Mouse (Mus musculus): Measurements from ENCODE around the gene Otop3.
"Not testable (repeated sequence)": the region's sequence is repeated elsewhere in the genome, so short reads cannot be mapped to it uniquely, and the experiment has no call there.

The Otop3 gene

DNA sequence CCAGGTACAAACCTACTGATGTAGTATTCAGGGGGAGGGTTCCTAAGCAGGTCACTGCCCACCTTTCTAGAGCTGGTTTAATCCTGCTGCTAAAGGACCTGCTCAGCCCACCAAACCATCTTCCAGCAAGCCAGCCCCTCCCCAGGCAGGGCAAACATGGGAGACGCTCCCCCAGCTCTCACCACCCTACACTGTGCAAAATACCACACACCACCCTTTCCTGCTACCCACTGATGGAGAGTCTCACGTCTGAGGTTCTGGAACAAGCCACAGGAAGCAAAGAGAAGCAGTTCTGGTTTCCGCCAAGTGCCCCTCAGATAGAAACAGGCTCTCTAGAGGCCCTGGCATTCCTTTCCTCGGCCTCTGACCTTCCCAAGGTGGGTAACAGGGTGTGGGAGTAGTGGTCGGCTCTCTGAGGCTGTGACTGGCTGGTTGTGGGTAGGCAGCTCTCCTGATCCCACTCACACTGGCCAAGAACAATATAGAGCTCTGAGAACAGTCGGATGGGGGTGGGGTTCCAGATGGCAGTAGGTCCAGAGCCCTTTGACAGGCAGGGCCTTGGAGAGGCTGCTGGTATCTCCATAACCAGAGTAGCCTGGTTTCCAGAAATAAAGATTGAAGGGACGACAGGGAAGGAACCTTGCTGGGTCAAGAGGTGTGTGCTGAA is 31.6 kb downstream of the Otop3 start:
- no peak for DNase-seq (ENCODE audit: low read depth, low spot score)

DNA sequence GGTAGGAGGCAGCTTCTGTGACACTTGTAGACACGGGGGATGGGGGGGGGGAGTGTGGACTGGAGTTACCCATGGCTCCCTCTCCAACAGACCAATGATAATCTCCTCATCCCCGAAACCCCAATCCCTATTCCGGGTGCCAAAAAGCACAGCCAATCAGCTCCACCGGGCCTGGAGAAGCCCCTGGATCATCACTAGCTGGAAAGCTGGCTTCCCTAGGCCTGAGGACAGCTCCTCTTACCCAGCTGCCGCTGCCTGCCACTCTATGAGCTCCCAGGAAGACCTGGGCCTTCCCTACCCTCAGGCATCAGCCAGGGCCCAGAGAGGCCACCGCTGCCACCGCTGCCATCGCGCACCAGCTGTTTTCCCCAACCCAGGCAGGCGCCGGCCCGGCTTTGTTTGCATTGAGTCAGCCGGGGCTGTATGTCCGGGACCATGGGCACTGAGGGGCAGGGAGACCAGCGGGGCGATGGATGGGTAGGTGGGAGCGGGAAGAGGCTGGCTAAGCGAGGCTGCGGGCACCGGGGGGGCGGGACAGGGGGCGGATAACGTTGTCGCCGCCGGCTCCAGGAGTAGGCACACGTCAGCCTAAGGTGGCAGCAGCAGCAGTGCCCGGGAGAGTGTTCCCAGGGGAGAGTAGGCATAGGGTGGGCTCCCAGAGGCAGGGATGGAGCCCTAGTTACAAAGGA is 32.3 kb downstream of the Otop3 start:
- DNase-seq (ENCODE audit: low read depth, low spot score): peak; percentile 95

DNA sequence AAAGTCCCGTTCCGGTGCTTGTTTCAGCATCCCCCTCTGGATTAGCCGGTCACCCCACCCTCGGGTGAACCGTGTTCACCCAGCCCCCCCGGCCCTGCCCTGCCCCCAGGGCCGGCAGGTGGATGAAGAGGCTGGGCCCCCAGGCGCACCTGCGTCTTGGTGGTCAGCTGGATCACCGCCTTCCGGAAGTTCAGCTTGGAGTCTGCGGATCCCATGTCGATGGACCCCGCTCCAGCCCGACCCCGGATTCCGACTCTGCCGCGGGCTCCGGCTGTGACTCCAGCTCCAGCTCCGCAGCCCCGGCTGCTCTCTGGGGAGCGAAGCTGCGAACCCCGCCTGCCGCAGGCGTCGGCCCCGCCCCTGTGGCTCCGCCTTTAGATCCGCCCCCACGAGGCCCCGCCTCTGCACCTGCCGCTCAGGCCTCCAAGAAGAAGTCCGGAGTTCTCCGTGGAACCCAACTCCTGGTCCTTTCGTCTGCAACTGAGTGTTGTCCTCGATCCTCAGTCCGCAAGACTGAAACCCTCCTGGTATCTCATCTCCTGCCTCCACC is 32.9 kb downstream of the Otop3 start, which contains the start of gene Hid1:
Gene Hid1 (minus strand): TSS at position 362 of the 550 bp plus-strand sequence.
- peak; percentile 95 for DNase-seq (ENCODE audit: low read depth, low spot score)

DNA sequence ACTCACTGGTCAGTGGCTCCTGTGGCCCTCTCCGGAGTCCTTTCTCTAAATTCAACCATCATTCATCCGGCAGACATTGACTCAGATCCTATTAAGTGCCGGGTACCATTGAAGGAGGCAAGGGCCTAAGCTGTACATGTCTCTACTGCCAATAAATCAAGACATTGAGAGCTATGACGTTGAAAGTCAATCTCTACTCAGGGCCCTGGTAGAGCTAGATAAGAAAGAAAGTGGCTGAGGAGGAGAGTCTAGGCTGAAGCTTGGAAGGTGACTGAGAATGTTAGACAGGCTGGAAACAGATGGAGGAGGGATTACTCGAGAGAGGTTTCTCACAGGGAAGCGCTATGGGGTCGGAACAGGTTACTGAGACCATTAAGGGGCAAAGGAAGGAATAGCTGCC is 35.8 kb downstream of the Otop3 start:
- no peak for DNase-seq (ENCODE audit: low read depth, low spot score)

DNA sequence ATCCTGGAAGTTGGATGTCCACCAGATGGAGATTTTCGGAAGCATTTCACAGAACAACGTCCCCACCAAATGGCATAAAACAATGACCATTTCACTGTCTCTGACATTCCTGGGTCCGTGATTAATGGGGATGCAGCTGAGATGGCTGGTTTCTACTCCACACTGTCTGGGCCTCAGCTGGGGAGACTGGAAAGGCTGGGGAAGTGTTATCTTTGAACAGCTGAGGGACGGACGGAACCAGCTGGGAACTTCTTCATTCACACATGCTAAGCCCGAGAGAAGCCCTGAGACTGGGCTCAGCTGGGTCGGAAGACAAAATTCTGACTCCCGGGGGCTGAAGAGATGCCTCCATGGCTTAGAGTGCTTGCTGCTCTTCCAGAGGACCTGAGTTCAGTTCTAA is 36.8 kb downstream of the Otop3 start:
- DNase-seq (ENCODE audit: low read depth, low spot score): no peak

DNA sequence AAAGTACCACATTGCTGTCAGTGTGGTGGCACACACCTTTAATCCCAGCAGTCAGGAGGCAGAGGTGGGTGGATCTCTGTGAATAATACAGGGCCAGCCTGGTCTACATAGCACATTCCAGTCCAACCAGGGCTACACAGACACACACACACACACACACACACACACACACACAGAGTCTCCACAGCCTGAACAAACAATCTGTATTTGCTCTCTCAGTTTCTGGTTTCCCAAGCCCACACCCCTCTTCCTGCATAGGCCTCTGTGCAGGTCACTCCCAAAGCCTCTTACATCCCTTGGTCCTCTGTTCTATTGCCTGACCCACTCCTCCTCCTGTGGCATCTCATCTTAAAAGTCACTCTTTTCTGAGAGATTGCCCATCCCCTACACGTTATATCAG is 37.5 kb downstream of the Otop3 start:
- no peak for DNase-seq (ENCODE audit: low read depth, low spot score)

DNA sequence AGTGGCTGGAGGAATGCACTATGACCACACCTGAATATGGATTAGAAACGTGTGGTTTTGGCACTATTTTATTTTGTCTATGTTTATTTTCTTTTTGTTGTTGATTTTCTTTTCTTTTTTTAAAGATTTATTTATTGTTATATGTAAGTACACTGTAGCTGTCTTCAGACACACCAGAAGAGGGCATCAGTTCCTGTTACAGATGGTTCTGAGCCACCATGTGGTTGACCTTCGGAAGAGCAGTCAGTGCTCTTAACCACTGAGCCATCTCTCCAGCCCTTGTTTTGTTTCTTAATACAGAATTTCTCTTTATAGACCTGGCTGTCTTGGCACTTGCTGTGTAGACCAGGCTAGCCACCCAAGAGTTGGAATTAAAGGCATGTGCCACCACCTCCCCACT is 38.2 kb downstream of the Otop3 start:
- DNase-seq (ENCODE audit: low read depth, low spot score): no peak

DNA sequence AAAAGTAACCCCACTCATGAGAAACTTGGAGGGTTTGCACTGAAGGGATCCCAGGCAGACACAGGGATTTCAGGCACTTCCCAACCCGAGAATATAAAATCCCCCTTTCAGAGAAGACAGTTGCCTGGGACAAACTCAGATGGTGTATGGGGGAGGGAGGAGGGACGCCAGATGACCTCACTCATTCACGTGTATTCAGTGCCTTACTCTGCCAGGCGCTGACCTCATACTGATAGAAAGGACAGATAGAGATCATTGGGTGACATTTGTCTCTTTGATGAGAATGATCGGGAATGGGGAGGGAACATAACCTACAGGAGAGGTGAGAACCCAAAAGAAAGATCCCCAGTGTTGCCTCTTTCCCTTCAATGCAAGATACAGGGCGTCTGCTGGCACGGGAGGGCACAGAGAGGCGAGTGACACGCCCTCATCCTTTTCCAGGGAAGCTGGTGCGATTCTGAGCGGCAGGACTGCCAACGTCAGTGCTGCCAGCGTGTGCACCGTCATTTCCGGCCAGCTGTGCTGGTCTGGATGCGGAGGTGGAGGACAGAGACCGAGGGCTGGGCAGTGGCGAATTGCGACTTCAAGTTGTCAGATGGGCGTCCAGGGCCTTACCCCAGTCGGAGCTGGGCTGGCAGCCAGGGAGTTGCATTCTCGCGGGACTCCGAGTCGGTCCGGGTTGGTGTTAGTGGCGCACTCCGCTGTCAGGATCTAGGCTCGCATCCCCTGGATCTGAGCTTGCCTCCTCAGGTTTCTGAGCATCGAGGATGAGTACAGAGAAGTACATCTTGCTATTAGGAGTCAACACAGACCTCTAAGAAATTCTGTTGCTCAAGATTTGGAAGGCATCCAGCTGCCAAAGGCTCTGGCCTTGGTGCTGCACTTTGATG is 39.5 kb downstream of the Otop3 start:
- DNase-seq (ENCODE audit: low read depth, low spot score): peak; percentile 95

DNA sequence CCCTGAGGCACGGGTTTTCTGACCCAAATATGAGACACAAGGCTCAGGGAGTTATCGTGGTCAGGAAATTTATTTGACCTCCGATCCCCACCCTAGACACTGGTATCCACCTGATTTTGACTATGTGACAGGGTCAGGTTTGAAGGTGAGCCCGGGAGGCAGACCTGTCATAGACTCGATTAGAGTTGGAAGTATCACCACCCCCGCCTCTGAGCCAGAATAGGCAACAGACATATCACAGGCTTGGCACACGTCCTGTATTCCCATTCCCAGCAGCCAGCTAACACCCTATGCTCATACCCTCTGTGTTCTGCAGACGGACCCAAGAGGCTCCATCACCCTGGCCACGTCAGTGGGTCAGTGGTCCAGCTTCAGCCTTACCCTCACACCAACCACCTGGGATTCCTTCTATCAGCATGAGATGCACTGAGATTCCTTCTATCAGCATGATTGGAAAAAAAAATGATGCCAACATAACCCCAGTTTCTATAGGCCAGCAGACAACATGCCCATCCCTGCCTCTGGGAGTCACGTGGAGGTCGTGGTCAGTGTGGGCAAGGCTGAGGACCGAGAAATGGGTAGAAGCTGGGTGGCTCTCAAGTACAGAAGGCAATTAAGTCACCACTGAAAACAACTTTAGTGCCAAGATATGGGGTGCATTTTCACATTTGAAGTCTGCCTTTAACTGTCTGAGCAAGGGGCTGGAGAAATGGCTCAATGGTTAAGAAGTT is 40.3 kb downstream of the Otop3 start:
- DNase-seq (ENCODE audit: low read depth, low spot score): peak; percentile 79

DNA sequence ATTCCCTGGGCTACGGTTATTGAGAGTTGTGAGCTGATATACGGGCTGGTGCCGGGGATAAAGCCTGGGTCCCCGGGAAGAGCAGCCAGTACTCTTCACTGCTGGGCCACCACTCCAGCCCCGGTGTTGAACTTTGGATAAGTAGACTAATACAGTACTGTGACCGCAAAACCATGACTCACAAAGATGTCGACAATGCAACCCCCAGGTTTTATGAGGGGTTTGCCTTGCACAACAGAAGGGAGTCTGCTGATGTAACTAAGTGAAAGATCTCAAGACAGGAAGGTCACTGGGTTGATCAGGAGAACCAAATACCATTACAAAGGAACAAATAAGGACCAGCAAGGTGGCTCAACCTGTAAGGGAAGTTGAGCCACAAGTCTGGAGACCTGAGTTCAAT is 42.2 kb downstream of the Otop3 start:
- no peak for DNase-seq (ENCODE audit: low read depth, low spot score)

DNA sequence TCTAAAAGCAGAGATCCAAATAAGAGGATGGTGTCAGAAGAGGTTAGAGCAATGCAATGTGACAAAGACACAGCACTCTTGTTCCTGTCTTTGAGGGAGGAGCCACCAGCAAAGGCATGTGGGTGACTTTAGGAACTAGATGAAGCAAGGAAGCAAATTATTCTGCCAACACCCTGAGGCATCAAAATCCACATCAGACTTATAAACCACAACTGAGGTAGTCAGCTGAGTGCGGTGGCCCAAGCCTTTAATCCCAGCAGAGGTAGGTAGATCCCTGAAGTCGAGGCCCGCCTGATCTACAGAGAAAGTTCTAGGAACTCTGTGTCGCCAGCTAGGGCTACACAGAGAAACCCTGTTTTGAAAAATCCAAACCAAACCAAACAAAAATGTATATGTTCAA is 42.7 kb downstream of the Otop3 start:
- no peak for DNase-seq (ENCODE audit: low read depth, low spot score)

DNA sequence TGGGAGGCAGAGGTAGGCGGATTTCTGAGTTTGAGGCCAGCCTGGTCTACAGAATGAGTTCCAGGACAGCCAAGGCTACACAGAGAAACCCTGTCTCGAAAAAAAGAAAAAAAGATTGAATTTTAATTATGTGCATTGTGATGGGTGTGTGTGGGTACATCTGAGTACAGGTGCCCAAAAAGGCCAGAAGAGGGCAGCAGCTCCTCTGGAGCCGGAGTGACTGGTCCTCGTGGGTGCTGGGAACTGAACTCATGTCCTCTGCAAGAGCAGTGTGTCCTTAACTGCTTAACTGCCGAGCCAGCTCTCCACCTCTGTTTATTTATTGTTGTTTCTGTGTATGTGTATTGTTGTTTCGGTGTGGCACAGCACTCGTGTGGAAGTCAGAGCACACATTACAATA is 43.3 kb downstream of the Otop3 start:
- no peak for DNase-seq (ENCODE audit: low read depth, low spot score)

DNA sequence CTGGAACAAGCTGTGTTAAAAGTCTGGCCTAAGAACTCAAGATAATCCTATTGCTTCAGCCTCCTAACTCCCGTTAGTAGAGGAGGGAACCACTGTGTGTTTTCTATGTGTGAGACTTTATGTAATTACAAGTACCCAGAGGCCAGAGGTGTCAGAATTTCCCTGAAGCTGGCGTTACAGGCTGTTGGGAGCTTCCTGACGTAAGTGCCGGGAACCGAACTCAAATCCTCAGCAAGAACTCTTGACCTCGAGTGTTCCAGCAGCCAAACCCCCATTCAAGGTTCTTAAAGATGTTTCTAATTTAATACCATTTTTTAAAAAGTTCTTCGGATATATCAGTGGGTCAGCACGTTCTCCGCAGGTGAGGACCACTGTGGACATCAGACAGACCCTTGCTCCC is 46.7 kb downstream of the Otop3 start:
- DNase-seq (ENCODE audit: low read depth, low spot score): no peak

DNA sequence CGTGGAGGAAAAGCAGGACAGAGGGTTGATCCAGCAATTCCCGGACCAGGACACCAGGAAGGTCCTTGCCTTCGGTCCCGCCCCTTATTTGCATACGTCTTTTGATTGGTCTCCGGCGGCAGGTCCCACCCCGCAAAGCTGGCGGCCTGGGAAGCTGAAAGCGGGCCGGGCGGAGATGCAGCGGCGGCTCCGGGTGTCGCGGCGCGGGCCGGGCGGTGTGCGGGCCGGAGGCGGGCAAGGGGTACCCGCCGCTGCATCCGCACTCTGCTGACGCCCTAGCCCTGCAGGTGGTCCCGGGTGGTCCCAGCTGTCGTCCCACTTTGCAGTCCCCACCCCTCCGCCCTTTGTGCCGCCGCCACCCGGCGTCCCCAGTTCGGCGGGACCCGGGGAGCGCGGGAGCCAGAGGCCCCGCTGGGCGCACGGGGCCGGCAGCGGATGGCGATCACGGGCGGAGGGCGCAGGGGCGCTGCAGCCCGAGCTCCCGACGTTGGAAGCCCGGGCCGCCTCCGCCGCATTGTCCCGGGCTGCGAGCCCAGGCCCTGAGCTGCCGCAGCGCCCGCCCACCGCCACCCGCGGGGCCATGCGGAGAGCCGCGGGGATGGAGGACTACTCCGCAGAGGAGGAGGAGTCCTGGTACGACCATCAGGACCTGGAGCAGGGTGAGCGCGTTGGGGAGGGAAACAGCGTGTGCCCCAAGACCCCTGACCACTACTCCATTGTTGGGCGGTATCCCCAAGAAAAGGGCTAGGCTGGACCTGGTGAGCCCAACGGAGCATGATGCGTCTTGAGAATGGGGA is 47.4 kb downstream of the Otop3 start, which contains the start of gene Cdr2l:
Gene Cdr2l (plus strand): TSS at position 174 of the 797 bp plus-strand sequence.
- peak; percentile 97 for DNase-seq (ENCODE audit: low read depth, low spot score)

DNA sequence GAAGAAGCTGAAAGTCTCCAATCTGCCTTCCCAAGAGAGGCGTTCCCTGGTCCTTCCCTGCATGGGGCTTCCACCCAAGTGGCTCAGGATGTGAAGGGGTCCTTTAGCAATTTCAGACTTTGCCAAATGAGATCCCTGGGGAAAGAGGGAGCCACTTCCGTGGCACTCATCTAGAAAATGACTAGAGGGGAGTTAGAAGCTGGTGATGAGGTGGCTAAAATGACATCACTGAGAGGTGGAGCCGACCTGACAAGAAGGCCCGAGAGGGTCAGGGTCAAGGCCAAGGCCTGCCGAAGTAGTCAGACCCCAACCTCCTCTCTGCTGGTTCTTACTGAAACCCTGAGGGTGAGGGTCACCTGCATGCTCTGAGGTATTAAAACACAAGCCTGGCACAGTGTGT is 48.4 kb downstream of the Otop3 start:
- DNase-seq (ENCODE audit: low read depth, low spot score): peak; percentile 60

DNA sequence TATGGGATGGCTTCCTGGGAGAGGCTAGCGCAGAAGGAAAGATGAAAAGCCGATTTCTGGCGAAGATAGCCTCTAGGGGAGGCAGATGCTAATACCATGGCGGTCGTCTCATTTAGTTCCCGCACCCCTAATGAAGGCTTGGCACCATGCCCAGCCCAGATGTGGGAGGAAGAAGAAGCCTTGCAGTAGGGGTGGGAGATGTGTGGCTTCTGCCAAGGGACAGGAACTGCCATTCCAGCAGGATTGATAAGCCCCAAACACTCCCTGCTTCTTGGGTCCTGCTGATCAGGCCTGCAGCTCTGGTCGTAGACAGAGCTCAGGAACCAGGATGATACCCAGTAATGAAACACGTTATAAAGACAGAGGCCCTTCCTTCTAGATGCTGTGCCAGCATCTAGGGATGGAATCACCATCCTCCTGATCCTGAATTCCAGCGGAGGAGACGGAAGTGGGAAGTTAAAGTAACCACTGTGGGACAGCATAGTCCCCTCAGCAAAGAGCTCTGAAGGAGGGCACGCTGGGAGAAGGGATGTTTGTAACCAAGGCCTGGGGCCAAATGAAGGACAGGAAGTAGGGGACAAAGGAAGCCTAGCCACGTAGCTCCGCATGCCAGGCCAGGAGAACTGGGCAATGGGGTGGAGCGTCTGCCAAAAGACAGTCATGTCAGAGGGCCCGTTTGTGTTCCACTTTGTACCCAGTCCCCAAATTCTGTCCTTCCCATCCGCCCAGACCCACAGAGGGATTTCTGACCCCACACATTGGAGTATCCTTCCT is 49.4 kb downstream of the Otop3 start:
- peak; percentile 77 for DNase-seq (ENCODE audit: low read depth, low spot score)

DNA sequence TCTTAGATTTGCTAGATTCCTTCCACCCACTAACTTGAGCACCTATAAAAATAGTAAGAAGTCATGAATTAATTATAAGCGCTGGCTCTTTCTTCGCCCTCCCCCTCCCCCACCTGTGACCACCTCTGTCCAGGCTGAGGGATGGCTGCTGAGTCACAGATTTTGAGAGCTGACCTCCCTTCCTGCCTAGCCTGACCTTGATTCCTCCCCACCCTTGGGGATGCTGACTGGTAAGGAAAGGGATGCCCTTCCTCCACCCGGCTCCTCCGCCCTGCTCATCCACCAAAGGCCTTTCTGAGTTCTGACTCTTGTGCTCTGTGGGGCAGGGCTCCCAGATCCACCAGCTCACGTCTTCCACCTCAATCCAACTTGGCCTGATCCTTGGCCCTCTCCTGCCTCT is 50.1 kb downstream of the Otop3 start:
- no peak for DNase-seq (ENCODE audit: low read depth, low spot score)

DNA sequence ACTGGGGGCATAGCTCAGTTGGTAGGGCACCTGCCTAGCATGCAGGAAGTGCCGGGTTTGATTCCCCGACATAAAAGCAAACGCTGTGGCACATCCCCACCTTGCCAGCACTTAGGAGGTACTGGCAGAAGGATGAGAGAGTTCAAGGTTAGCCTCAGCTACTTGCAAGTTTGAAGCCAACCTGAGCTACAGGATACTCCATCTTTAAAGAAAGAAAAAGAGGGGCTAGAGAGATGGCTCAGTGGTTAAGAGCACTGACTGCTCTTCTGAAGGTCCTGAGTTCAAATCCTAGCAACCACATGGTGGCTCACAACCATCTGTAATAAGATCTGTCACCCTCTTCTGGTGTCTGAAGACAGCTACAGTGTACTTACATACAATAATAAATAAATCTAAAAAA is 52.3 kb downstream of the Otop3 start:
- DNase-seq (ENCODE audit: low read depth, low spot score): not testable (repeated sequence)

DNA sequence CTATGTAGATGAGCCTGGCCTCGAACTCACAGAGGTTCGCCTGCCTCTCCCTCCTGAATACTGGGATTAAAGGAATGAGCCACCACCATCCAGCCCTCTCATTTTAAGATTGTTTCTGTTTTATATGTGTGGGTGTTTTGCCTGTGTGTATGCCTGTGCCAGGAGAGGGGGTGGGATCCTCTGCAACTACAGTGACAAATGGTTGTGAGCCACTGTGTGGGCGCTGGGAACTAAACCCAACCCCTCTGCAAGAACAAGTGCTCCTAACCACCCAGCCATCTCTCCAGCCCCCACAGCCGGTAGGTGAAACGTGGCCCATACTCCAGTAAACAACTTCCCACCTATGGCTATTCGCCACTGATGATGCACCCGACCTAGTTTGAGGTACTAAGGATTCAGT is 56.8 kb downstream of the Otop3 start:
- peak; percentile 53 for DNase-seq (ENCODE audit: low read depth, low spot score)
